Mouse (Mus musculus): Measurements from ENCODE around the gene Mettl1. TPM values are rescaled to one million over a fixed set of nuclear protein-coding genes. Genes with fewer than 3 reads are reported as not detected.
A peak's percentile ranks its signal among the peaks of the same experiment; 100 is the strongest.

The Mettl1 gene
- polyA plus RNA-seq, 2 experiments = 12.5 to 19.3 TPM

- no peak for DNase-seq (ENCODE audit: low read depth in 3 of 3, low spot score in 3 of 3)
- Histone ChIP-seq H3K4me2 (ENCODE audit: low read depth) (peak overlapping the region; percentile 53), H3K36me3 (replicated peaks; ENCODE audit: control insufficient read depth, insufficient read depth, low read depth) (no peaks in the 10 kb centered on the region), H3K4me3 (ENCODE audit: insufficient read depth in 1 of 2, low read depth in 2 of 2, low read length in 2 of 2) (peak overlapping the region; percentile 15 to 35; a peak in 3 of 4 replicates), H3K9me3 (ENCODE audit: control insufficient read depth, low read length) (no peaks in the 10 kb centered on the region), H3K27ac (no peak overlapping the region), H3K9ac (replicated peaks) (no peak overlapping the region), H3K27me3 (ENCODE audit: control insufficient read depth, insufficient read depth, low read length) (peaks cover 38% of the 10 kb centered on the region), H3K4me1 (replicated peaks; ENCODE audit: control insufficient read depth in 2 of 2, insufficient read depth in 2 of 2, low read length in 1 of 2) (peaks cover 2 to 7% of the 10 kb centered on the region in 2 experiments; a peak in 3 of 4 replicates)
- ATAC-seq (ENCODE audit: insufficient read depth) = no peak
- WGBS (ENCODE audit: insufficient replicate concordance) = 9% methylated on average over 42 of the region's 49 CpGs
- no peak for TF ChIP-seq EP300 (IDR thresholded peaks at IDR 0.05; ENCODE audit: low read depth)
- TF ChIP-seq CTCF (IDR thresholded peaks at IDR 0.05; ENCODE audit: low read depth) = no peak
Measured at GRCm38 (mm10) chr10:127078677-127079575, 37.7 kb downstream of the Mettl1 start.

GRCm38 (mm10) chr10:127079665-127080391 lies 38.6 kb downstream of the Mettl1 start:
- Histone ChIP-seq H3K4me1 (replicated peaks; ENCODE audit: control insufficient read depth in 2 of 2, insufficient read depth in 2 of 2, low read length in 1 of 2) (peaks cover 2 to 7% of the 10 kb centered on the region in 2 experiments; a peak in 3 of 4 replicates), H3K36me3 (replicated peaks; ENCODE audit: control insufficient read depth, insufficient read depth, low read depth) (no peaks in the 10 kb centered on the region), H3K4me2 (ENCODE audit: low read depth) (peak overlapping the region; percentile 53), H3K27me3 (ENCODE audit: control insufficient read depth, insufficient read depth, low read length) (peaks cover 38% of the 10 kb centered on the region), H3K9ac (replicated peaks) (no peak overlapping the region), H3K9me3 (ENCODE audit: control insufficient read depth, low read length) (no peaks in the 10 kb centered on the region), H3K4me3 (ENCODE audit: insufficient read depth in 1 of 2, low read depth in 2 of 2, low read length in 2 of 2) (peak overlapping the region in 1 of 2 experiments; percentile 35; a peak in 3 of 4 replicates), H3K27ac (no peak overlapping the region)
- no peak for TF ChIP-seq EP300 (IDR thresholded peaks at IDR 0.05; ENCODE audit: low read depth)
- 0 out of 2 replicates have a peak, but pooled peaks have one; percentile 5 for TF ChIP-seq CTCF (IDR thresholded peaks at IDR 0.05; ENCODE audit: low read depth)
- DNase-seq (ENCODE audit: low read depth in 3 of 3, low spot score in 3 of 3) (no peak), ATAC-seq (ENCODE audit: insufficient read depth) (no peak)
- 38% methylated on average over 70 of the region's 70 CpGs for WGBS (ENCODE audit: insufficient replicate concordance)

- peak overlapping the region; percentile 44 for H3K4me2 ChIP-seq (ENCODE audit: low read depth)
- H3K4me3 ChIP-seq (ENCODE audit: insufficient read depth in 1 of 2, low read depth in 2 of 2, low read length in 2 of 2) = no peak overlapping the region; a peak in 1 of 4 replicates
- peaks cover 2 to 7% of the 10 kb centered on the region in 2 experiments; a peak in 3 of 4 replicates for H3K4me1 ChIP-seq (replicated peaks; ENCODE audit: control insufficient read depth in 2 of 2, insufficient read depth in 2 of 2, low read length in 1 of 2)
- no peak overlapping the region for H3K27ac ChIP-seq
- ATAC-seq (ENCODE audit: insufficient read depth) (no peak), DNase-seq (ENCODE audit: low read depth in 3 of 3, low spot score in 3 of 3) (no peak)
- no peak overlapping the region for H3K9ac ChIP-seq (replicated peaks)
- no peaks in the 10 kb centered on the region for H3K36me3 ChIP-seq (replicated peaks; ENCODE audit: control insufficient read depth, insufficient read depth, low read depth)
- 27% methylated on average over 48 of the region's 48 CpGs for WGBS (ENCODE audit: insufficient replicate concordance)
- no peak for TF ChIP-seq CTCF (IDR thresholded peaks at IDR 0.05; ENCODE audit: low read depth)
- peaks cover 38% of the 10 kb centered on the region for H3K27me3 ChIP-seq (ENCODE audit: control insufficient read depth, insufficient read depth, low read length)
- H3K9me3 ChIP-seq (ENCODE audit: control insufficient read depth, low read length) = no peaks in the 10 kb centered on the region
Measured at GRCm38 (mm10) chr10:127080901-127081780, 39.9 kb downstream of the Mettl1 start.

GRCm38 (mm10) chr10:127081996-127082620 lies 40.9 kb downstream of the Mettl1 start:
- H3K4me1 ChIP-seq (replicated peaks; ENCODE audit: control insufficient read depth in 2 of 2, insufficient read depth in 2 of 2, low read length in 1 of 2) = peaks cover 0 to 2% of the 10 kb centered on the region in 2 experiments; a peak in 2 of 4 replicates
- no peaks in the 10 kb centered on the region for H3K9me3 ChIP-seq (ENCODE audit: control insufficient read depth, low read length)
- no peak overlapping the region for H3K9ac ChIP-seq (replicated peaks)
- 56% methylated on average over 8 of the region's 8 CpGs for WGBS (ENCODE audit: insufficient replicate concordance)
- H3K36me3 ChIP-seq (replicated peaks; ENCODE audit: control insufficient read depth, insufficient read depth, low read depth) = no peaks in the 10 kb centered on the region
- DNase-seq (ENCODE audit: low read depth in 3 of 3, low spot score in 3 of 3) = no peak
- TF ChIP-seq EP300 (IDR thresholded peaks at IDR 0.05; ENCODE audit: low read depth) (no peak), CTCF (IDR thresholded peaks at IDR 0.05; ENCODE audit: low read depth) (no peak)
- H3K4me2 ChIP-seq (ENCODE audit: low read depth) = peak overlapping the region; percentile 18; the same call in 1 of the 2 replicates
- no peak for ATAC-seq (ENCODE audit: insufficient read depth)
- H3K27me3 ChIP-seq (ENCODE audit: control insufficient read depth, insufficient read depth, low read length) = peaks cover 38% of the 10 kb centered on the region
- no peak overlapping the region for H3K4me3 ChIP-seq (ENCODE audit: insufficient read depth in 1 of 2, low read depth in 2 of 2, low read length in 2 of 2)
- no peak overlapping the region for H3K27ac ChIP-seq
